Mouse (Mus musculus) stomach, postnatal 0 days (tissue): ENCODE data around the gene Slamf1.

Experiments
- CTCF ChIP-seq: IDR thresholded peaks from 2 replicates; pipeline ENCODE4 v1.5.1; 2016; ENCODE audit warnings: antibody characterized with exemption, low read depth, mild to moderate bottlenecking, moderate library complexity
- EP300 ChIP-seq: optimal IDR thresholded peaks from 2 replicates; pipeline ENCODE3; 2016; ENCODE audit warnings: antibody characterized with exemption

- no peak for TF ChIP-seq EP300
- no peak for TF ChIP-seq CTCF
Observed at GRCm38 (mm10) chr1:171788461-171789283, 21.7 kb downstream of the Slamf1 start.
